Mouse (Mus musculus) forelimb bud, embryonic 11.5 days (tissue): Measurements from ENCODE around the gene Nt5c2.
"Not testable (repeated sequence)": the region's sequence is repeated elsewhere in the genome, so short reads cannot be mapped to it uniquely, and the experiment has no call there.

Experiments
- DNase-seq: peaks from one replicate; pipeline ENCODE4 v3.0.0-alpha.2; 2012; ENCODE audit warnings: low read depth, low spot score

Gene Nt5c2

DNA sequence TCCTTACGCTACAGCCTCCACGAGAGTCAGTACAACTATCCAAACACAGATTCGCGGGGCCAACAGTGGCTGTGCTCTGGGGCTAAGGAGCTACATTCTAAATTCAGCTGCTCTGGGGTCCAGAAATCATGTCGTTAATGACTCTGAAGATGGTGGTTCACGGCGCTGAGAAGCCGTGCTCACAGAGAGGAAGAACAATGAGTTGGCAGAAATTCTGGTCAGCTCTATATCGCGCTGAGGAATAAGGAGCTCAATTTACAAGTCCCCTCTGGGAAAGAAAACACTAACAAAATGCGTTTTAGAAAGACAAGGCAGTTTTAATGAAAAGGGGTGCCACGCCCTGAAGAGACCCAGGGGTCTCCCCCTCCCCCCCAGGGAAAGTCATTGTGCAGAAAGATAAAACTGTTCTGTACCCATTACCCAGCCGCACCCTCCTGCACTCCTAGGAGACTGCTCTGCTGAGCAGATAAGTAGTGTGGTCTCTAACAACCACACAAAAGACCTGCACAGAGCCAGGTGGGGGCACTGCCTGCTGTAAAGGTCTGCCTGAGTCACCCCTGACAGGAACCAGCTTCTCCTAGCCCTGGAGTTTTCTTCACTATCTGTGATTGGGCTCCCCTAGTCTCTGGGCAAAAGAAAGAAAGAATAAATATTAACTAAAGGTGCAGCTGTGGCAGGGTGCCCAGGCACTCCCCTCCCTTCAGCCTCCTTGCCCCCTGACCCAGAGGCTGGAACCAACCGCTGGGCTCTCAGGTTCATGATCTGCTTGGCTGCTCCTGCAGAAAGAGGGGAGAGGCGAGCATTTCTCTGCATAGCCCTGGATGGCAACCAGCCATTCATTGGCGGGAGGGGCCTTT is 26.5 kb downstream of the Nt5c2 start:
- DNase-seq: no peak

DNA sequence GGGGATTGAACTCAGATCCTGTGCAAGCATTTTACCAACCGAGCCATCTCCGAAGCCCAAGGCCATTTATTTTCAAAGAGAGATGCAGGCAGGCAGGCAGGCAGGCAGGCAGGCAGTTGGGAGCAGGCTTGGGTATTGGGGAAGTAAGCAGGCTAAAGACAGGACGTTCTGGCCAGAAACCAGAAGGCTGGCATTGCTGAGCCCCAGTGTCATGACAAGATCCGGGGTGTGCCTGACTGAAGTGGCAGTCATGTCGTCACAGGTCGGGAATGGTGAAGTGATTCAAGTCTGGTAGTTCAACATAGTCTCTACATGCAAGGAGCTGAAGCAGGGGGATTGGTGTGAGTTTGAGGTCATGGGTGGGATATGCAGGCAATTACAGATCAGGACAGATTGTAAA is 27.3 kb downstream of the Nt5c2 start:
- DNase-seq: no peak

DNA sequence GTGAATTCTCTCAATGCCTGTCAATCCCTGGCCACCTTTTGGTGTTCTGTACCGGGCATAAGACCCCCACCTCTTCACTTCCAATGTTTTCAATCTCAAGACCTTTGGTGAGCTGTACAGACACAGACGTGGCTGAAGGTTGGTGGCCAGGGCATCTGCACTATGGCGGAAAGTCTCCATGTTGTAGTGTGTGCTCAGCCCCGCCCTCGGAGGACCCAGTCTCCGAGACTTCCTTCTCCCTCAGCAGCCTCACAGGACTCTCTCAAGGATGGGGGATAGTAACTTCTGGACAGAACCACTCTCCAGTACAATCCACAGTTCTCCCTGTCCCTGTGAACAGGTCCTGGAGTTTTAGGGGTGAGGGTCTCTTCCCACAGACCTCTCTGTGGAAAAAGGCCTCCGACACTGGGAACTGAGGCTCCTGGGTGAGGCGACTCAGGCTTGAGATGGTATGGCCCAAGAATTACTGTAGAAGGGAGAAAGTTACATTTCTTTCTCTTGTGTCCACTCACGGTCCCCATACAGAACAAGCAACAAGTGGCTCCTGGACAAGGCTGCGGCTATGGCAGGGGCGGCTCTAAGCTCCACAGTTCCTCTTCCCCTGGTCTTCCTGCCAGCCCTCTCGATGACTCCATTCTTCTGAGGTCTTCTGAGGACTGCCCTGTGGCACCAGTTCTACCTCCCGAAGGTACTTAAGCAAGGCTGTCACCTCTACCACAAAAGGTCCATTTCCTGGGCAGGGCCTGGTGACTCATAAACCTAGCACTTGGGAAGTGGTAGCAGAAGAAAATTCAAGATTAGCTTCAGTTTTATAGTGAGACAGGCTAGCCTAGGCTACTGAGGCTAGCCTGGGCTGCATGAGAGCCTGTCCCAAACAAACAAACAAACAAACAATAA is 30.0 kb downstream of the Nt5c2 start:
- no peak for DNase-seq

DNA sequence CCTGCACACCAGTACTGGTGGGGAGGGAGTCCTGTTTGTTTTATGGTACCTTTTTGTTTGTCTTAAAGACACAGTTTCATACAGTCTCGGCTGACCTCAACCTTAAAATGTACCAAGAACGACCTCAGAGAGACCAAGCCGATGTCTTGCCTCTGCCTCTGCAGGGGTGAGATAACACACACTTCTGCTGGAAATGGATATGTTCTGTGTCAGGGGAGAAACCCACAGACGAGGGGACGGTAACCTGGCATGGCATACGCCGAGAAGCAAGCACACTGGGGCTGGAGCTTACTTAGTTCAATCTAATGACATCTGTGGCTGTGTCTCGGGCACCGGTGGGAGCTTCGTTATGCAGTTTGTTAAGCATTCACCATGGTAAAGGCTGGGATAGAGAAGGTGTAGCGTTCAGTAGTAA is 31.0 kb downstream of the Nt5c2 start:
- DNase-seq: no peak

DNA sequence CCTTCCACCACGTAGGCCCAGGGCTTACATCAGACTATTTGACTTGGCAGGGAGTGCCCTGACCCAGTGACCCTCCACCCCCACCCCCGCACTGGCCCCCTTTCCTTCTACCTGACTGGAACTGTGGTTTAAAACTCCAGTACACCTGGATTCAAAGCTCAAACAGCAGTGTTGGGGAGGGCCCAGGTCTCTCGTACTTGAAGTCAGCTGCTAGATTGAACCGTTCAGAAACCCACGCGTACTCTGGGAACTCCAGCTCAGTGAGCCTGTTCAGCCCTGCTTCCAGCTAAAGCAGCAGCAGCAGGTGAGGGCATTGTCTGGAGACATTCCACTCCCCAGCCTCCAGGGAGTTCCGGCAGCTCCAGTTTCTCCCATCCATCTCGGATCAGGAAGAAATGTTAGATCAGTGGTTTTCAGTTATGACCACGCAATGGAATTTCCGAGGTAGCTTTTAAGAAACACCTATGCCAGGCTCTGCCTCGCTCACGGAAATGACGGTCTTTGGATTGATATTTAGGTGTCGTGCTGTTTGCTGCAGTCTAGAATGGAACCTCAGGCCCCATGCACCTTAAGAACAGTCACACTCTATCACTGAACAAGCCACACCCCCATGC is 31.5 kb downstream of the Nt5c2 start:
- no peak for DNase-seq

DNA sequence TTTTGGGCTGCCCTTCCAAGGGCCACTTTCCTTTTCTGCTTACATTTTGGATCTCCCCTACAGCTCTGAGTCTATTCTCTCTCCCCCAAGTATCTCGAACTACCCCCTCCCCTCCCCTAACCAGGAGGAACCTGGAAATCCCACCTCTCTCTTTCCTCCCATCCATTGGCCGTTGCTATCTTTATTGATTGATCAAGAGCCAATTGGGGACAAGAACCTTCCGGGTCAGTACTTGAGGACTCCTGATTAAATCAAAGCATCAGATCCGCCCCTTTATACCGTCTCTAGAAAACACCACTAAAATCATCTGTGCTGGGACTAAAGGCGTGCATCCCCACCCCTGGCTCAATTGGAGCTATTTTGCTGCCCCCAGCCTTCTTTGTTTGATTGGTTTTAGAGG is 33.5 kb downstream of the Nt5c2 start:
- DNase-seq: no peak

DNA sequence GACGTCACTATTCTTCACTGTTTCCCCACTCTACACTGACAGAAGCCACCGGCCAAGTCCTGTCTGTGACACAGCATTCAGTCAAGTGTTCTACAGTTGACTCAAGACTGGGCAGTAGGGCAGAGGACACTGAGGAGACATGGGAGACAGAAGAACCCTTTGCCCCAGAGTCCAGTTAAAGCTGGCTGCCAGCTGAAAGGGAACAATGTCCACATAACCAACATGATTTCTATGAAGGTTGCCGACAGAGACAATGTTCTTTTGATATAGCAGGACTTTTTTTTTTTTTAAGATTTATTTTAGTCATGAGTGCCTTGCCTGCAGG is 35.2 kb downstream of the Nt5c2 start:
- DNase-seq: no peak

DNA sequence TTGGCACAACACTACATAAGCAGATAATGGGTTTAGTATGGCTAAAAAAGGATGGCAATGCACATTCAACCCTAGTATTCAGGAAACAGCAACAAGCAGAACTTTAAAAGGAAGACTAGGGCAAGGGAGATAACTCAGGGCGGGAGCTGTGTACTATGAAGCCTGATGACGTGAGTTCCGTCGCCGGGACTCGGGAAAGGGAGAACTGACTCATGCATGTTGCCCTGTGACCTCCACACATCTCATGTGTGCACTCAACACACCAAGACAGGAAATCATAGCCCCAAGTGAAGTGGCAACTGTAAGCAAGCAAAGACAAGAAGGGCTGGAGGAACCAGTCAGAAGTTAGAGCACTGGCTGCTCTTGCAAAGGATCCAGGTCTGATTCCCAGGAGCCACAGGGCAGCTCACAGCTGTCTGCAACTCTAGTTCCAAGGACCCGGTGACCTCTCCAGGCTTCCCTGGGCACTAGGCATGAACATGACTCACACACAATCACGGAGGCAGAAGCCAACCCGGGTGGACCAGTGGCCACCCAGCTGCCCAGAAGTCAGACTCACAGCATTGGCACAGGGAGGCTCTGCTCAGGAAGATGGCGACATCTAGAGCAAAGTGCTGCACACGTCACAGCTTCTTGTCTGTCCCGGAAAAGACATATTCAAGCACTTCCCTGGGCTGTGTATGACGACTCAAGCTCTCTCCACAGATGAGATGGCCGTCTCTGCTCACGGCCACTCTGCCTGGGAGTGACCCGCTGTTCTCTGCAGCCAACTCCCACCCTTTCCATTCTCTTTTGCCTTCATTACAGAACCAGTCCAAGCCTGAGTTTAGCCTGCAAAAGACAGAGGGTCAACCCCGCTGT is 35.8 kb downstream of the Nt5c2 start:
- no peak for DNase-seq

DNA sequence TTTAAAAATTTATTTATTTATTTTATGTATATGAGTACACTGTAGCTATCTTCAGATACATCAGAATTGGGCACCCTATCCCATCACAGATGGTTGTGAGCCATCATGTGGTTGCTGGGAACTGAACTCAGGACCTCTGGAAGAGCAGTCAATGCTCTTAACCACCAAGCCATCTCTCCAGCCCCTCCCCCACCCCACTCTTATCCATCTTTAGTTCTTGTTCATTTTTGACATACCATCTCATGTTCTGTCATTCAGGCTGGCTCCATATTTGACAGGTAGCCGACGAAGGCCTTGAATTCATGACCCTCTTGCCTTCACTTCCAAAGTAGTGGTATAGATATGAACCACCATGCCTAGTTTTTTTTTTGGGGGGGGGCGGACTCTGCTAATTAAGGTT is 36.9 kb downstream of the Nt5c2 start:
- not testable (repeated sequence) for DNase-seq

DNA sequence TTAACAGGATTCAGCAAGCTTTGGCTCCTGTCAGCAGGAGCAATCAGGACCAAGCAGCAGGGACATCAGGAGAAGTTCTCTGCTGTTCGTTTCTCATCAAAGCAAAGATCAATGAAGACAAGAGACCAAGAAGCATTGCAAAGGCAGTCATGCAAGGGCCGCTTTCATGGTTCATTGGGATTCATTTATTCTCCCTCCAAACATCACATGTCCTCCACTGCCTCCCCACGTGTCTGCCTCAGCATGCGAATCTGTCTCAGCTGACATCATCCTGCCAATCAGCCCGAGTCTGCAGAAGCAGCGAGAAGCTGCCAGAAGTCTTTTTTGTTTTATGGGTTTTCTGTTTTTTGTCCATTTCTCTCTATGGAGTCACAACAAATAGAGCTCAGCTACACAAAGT is 37.5 kb downstream of the Nt5c2 start:
- no peak for DNase-seq

DNA sequence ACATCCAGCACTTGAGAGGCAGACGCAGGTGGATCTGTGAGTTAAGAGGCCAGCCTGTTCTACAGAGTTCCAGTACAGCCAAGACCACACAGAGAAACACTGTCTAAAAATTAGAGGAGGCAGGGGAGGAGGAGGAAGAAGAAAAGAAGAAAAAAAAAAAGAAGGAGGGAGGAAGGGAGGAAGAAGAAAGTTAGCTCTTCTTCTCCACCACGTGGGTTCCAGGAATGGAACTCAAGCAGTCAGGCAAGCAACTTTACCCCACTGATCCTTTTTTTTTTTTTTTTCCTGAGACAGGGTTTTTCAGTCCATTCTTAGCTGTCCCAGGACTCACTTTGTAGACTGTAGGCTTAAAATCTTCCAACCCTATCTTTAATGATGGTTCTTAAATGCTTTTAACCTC is 38.2 kb downstream of the Nt5c2 start:
- DNase-seq: no peak

DNA sequence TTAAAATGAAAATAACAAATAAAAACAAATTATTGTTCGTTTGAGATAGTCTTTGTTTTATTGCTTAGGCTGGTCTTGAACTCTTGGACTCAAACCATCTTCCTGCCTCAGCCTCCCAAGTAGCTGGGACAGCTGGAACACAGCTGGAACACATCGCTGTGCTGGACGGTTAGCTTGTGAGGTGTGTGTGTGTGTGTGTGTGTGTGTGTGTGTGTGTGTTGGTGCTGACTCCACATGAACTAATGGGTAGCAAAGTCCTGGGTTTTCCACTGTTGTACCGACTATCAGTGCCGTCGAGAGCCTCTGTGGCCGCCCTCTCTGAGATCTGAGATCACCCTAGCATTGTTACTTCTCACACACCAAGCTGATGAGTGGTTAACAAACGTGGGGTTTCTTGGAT is 39.0 kb downstream of the Nt5c2 start:
- no peak for DNase-seq

DNA sequence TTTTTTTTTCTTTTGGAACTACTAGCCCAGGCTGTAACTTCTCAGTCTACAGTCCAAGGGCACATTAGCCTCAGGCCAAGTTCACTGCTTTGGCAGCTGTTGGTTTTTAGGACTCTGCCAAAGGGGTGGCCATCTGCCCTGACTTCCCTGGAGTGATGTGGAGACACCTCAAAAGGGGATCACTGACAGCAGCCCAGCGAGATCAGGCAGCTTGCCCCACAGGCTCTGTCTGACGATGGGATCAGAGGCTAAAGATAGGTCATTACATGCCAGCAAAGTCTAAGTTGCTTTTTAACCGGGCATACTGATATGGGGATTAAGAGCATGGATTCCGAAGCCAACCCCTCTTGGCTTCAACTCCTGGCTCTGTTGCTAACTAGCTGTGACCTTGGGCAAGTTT is 39.4 kb downstream of the Nt5c2 start:
- DNase-seq: no peak

DNA sequence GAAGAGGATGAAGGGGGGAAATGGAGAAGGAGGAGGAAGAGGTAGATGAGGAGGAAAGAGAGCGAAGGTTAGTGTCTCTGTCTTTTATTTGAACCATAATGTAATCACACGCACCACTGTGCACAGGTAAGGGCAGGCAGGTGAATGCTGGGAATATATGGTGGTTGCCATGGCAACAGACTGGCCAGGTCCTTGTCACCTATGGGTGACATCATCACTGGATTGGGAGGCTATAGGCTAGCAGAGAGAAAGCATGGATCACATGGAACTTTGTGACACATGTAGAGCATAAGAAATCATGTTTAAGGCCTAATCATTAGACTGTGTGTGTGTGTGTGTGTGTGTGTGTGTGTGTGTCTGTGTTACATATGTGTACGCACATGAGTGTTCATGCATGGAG is 42.8 kb downstream of the Nt5c2 start:
- no peak for DNase-seq

DNA sequence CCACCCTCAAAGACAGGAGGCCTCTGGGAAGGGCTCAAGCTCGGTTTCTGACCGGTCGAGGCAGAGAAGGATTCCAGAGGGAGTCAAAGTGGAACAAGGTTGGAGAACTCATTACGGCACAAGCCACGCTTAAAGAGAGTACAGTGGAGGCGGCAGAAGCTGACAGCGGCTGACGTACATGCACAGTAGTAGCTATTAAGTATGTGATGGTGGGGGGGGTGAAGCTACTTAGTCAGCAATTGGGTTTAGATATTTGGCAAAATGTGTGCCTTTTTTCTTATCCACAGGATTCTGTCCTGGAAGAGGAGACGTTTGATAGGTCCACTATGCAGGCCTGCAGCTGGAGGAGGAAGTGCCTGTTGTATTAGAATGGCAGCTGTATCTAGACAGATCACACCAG is 43.2 kb downstream of the Nt5c2 start:
- DNase-seq: no peak

DNA sequence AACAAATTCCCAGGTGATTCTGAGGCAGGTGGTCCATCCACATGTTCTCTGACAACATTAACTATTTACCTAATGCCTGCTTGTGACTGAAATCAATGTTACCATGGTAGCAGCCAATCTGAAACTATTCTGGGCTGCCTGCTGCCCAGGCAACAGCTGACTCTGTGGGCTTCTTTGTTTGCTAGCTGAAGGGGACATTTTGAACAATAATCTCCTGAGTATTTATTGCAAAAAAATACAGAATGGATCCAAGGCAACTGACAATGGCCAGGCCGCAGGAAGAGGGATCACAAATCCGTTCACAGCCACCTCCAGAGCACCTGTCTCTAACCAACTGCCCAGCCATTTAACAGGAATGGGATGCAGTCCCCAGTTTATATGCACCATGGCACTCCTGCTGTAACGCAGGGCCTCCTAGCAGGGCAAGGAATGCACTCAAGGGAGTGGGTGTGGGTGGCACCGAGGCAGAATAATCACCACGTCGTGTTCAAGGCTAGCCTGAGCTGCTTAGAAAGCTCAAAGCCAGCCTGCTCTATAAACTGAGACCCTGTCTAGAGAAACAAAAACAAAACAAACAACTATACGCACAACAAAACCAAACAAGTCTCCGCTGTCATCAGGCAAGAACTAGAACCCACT is 43.8 kb downstream of the Nt5c2 start:
- DNase-seq: no peak

DNA sequence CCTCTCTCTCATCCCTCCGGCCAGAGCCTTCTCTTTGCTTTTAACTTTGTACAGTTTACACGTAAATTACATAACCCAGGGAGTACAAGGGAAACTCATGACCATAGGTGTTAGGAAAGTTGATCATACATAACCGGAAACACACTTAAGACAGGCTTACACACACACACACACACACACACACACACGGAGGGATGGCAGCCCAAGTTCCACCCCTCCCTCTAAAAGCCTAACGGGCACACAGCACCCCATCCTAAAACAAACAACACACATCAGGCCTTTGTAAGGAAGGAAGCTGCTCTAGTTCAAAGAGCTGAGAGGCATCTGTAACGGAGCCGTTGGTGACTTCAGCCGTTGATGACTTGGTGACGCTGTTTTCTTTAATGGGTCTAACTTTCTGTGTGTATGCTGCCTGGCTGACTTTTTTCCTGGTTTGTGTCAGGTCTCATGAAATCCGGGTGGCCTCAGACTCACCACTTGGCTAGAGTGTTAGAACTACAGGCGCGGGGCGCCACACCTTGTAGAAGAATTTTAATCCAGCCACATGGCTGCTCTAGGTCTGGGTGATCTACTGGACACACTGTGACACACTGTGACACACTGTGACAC is 44.7 kb downstream of the Nt5c2 start:
- DNase-seq: no peak

DNA sequence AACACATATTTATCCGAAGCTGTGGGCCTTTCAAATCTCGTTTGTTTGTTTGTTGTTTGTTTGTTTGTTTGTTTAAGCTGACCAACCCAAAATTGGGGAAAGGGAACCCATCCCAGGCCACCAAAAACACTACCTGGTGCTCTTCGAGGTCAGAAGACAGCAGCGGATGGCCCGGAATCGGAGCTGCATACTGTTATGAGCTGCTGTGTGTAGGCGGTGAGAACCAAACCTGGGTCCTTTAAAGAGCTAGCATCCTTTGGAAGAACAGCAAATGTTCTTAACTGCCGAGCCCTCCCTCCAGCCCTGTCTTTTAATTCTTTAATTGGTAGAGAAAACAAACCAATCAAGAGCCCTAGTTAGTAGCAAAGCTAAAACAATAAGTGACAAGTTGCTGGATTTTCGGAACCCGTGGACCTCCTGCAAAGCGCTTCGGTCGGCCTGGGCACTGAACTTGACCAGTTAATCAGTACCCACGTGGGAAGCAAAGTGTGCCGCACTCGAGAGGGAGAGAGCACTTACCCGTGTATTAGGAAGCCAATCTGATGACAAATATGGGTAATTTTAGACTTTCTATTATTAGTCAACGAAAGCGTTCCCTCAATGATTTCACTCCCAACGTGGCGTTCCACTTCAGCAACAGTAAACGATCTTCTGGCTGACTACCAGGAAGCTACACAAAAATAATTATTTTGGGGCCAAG is 45.5 kb downstream of the Nt5c2 start:
- no peak for DNase-seq

DNA sequence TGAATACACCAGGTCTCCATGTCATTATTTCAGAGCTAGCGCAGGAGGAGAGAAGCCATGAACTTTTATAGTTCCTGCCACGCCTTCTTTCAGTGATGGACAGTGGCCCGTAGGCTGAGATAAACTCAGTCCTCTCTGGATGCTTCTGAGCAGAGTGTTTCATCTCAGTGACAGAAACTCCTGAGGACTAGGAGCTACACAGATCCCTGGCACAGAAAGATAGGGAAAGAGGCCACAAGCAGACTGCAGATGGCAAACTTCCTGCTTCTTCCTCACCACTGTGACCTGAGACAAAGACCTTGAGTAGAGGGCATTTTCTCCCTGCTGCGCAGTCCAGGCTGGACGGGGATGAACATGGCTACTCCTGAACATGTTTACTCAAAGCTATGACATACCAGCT is 46.1 kb downstream of the Nt5c2 start:
- no peak for DNase-seq

DNA sequence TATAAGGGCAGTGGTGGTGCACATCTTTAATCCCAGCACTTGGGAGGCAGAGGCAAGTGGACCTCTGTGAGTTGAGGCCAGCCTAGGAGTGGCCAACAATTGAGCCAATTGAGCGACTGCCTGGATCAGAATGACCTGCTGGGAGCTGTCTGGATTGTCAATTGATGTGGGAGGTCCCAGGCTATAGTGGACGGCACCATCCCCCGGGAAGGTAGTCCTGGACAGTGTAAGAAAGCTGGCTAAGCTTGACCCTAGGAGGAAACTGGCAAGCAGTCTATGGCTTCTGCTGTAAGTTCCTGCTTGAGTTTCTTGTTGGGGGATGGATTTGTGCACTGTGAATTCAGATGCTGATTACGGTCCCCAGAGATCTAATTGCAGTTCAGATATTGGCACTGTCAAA is 47.1 kb downstream of the Nt5c2 start:
- DNase-seq: no peak
